Mouse (Mus musculus) hindbrain, embryonic 13.5 days (tissue): ENCODE measurements at regions not wholly inside any gene's neighbourhood (a gene's known extent, or its start where the extent isn't known, plus 50 kb on each side); places are given as distances from the start of the nearest gene placed in this dataset.

Experiments
- ATAC-seq: fragments of 200-750 bp; cut with Nextera tagmentation; 2 replicates; pipeline ENCODE4 v1.8.0; 2017; ENCODE audit warnings: moderate TSS enrichment; ENCODE audit not compliant: low FRiP score
- H3K27ac ChIP-seq: fragments of 300-500 bp; sonication (generic); 2 replicates; pipeline ENCODE4 v1.5.1; 2015; ENCODE audit warnings: inconsistent platforms, mild to moderate bottlenecking, moderate library complexity
- H3K27me3 ChIP-seq: fragments of 300-500 bp; sonication (generic); 2 replicates; pipeline ENCODE4 v1.6.1; 2015; ENCODE audit warnings: mild to moderate bottlenecking, inconsistent platforms
- H3K36me3 ChIP-seq: fragments of 300-500 bp; sonication (generic); 2 replicates; pipeline ENCODE4 v1.6.1; 2015; ENCODE audit warnings: mild to moderate bottlenecking, inconsistent platforms
- H3K4me1 ChIP-seq: fragments of 300-500 bp; sonication (generic); replicated peaks from 2 replicates; pipeline ENCODE4 v1.6.1; 2015; ENCODE audit warnings: inconsistent platforms
- H3K4me2 ChIP-seq: fragments of 300-500 bp; sonication (generic); 2 replicates; pipeline ENCODE4 v1.6.1; 2015; ENCODE audit warnings: inconsistent platforms, mild to moderate bottlenecking, moderate library complexity
- H3K4me3 ChIP-seq: fragments of 300-500 bp; sonication (generic); 2 replicates; pipeline ENCODE4 v1.5.1; 2015; ENCODE audit warnings: mild to moderate bottlenecking, inconsistent platforms
- H3K9ac ChIP-seq: fragments of 300-500 bp; sonication (generic); 2 replicates; pipeline ENCODE4 v1.6.1; 2015; ENCODE audit warnings: mild to moderate bottlenecking, inconsistent platforms
- H3K9me3 ChIP-seq: fragments of 300-500 bp; sonication (generic); 2 replicates; pipeline ENCODE4 v1.6.1; 2016; ENCODE audit warnings: inconsistent platforms
- WGBS: fragments of 180-500 bp; shearing (Covaris S2); methylation state at CpG from one replicate; pipeline ENCODE4 v1.1.7; 2015; 5-methylcytosine and 5-hydroxymethylcytosine counted together

DNA sequence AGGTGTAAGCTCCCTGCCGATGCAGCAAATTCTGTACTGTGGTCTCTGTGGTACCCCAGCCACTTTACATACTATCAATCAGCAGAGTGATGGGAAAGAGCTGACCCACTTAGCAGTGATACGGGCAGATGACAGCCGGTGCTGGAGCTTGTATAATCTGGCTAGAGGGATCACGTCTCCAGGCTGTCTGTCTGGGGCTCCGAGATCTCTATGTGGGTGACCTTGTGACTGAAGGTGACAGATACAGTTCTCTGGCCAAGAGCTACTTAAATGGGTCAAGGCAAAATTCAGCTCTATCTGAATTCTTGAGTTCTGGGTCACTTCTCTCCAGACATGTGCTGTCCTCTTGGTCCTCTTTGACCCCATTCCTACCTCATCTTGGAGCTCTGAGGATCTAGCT is 216.1 kb upstream of the Nlrp1b start:
- H3K4me1 ChIP-seq, result peaks cover 34% of the 10 kb centered on the region
- no peak overlapping the region for H3K4me3 ChIP-seq
- no peak overlapping the region for H3K27ac ChIP-seq
- no peak overlapping the region for H3K4me2 ChIP-seq
- ATAC-seq, result no peak
- WGBS, result 55% methylated on average over 5 of the region's 5 CpGs
- no peaks in the 10 kb centered on the region for H3K27me3 ChIP-seq
- H3K9ac ChIP-seq, result no peak overlapping the region
- no peaks in the 10 kb centered on the region for H3K36me3 ChIP-seq
- no peaks in the 10 kb centered on the region for H3K9me3 ChIP-seq

GRCm38 (mm10) chr11:71447841-71448745 is 217.6 kb upstream of the Nlrp1b start:
- ATAC-seq, result no peak
- H3K4me2 ChIP-seq, result no peak overlapping the region
- 0 out of 2 replicates have a peak overlapping the region, but pooled peaks have one; percentile 13 for H3K9ac ChIP-seq
- H3K4me3 ChIP-seq, result no peak overlapping the region
- H3K27ac ChIP-seq, result peak overlapping the region; percentile 58; the same call in 1 of the 2 replicates
- 56% methylated on average over 10 of the region's 10 CpGs for WGBS
- no peaks in the 10 kb centered on the region for H3K36me3 ChIP-seq
- peaks cover 34% of the 10 kb centered on the region for H3K4me1 ChIP-seq
- no peaks in the 10 kb centered on the region for H3K9me3 ChIP-seq
- no peaks in the 10 kb centered on the region for H3K27me3 ChIP-seq

GRCm38 (mm10) chr11:71480094-71480493 is 249.6 kb upstream of the Nlrp1b start:
- no peaks in the 10 kb centered on the region; the same call in 1 of the 2 replicates for H3K9me3 ChIP-seq
- no peaks in the 10 kb centered on the region for H3K27me3 ChIP-seq
- no peak overlapping the region for H3K4me2 ChIP-seq
- 85% methylated on average over 3 of the region's 3 CpGs for WGBS
- H3K9ac ChIP-seq, result no peak overlapping the region
- H3K4me3 ChIP-seq, result no peak overlapping the region
- H3K27ac ChIP-seq, result no peak overlapping the region
- ATAC-seq, result no peak
- no peaks in the 10 kb centered on the region for H3K36me3 ChIP-seq
- H3K4me1 ChIP-seq, result peaks cover 4% of the 10 kb centered on the region; the same call in 1 of the 2 replicates

DNA sequence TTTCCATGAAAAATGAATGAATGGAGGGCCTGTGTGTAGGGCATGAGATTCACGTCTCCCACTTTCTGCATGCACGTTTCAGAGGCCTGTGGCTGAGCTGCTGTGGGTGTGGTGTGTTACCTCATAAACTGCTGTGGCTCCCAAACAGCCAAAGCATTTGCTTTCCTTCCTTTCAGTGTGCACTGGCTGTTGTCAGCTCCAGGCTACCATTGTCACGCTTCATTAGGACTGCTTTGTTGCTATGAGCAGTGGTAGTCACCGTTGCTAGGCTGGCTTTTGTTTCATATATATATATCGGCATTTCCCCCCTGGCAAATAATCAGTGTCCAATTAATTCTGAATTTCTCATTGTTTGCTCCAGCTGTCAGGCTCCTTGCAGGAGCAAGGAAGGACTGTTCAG is 251.9 kb upstream of the Wscd1 start:
- 13% methylated on average over 5 of the region's 5 CpGs for WGBS
- ATAC-seq, result peak; percentile 87
- peaks cover 19% of the 10 kb centered on the region for H3K4me1 ChIP-seq

GRCm38 (mm10) chr11:71498299-71498698 is 251.4 kb upstream of the Wscd1 start:
- no peak overlapping the region for H3K9ac ChIP-seq
- 48% methylated on average over 3 of the region's 3 CpGs for WGBS
- H3K9me3 ChIP-seq, result no peaks in the 10 kb centered on the region
- H3K27ac ChIP-seq, result peak overlapping the region; percentile 78
- H3K27me3 ChIP-seq, result peaks cover 7% of the 10 kb centered on the region; the same call in 1 of the 2 replicates
- no peaks in the 10 kb centered on the region; the same call in 1 of the 2 replicates for H3K36me3 ChIP-seq
- no peak overlapping the region for H3K4me3 ChIP-seq
- H3K4me1 ChIP-seq, result peaks cover 19% of the 10 kb centered on the region
- 0 out of 2 replicates have a peak, but pooled peaks have one; percentile 43 for ATAC-seq
- no peak overlapping the region for H3K4me2 ChIP-seq

More for the DNA sequence above, 251.9 kb upstream of the Wscd1 start:
- Histone ChIP-seq H3K9ac (no peak overlapping the region), H3K27me3 (peaks cover 7% of the 10 kb centered on the region; the same call in 1 of the 2 replicates), H3K27ac (peak overlapping the region; percentile 78), H3K9me3 (no peaks in the 10 kb centered on the region), H3K36me3 (no peaks in the 10 kb centered on the region; the same call in 1 of the 2 replicates), H3K4me3 (no peak overlapping the region), H3K4me2 (no peak overlapping the region)

DNA sequence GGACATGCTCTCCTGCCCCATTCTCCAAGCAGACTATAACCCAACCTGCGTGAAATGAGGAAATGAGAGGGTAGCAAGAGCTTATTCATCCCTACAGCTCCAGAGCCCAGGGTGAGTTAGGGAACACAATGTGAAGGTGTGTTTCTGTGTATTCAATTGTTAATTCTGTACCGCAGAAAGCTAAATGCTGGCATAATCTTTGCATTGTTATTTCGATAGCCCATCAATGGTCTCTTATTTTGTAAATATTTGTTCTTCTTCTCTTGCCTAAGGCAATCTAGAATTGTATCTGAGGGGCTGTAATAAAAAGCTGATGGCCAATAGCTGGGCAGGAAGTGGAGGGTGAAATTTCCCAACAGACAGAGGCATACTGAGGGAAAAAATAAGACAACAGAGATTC is 247.6 kb upstream of the Wscd1 start:
- Histone ChIP-seq H3K27ac (no peak overlapping the region), H3K4me2 (no peak overlapping the region), H3K9me3 (no peaks in the 10 kb centered on the region), H3K36me3 (no peaks in the 10 kb centered on the region), H3K27me3 (0 out of 2 replicates have a peak, but pooled peaks cover 4% of the 10 kb centered on the region), H3K4me1 (peaks cover 18% of the 10 kb centered on the region), H3K9ac (no peak overlapping the region), H3K4me3 (no peak overlapping the region)
- WGBS, result 77% methylated on average over 3 of the region's 3 CpGs
- ATAC-seq, result no peak

GRCm38 (mm10) chr11:71512271-71513066 is 237.3 kb upstream of the Wscd1 start:
- WGBS, result 73% methylated on average over 15 of the region's 15 CpGs
- H3K9me3 ChIP-seq, result no peaks in the 10 kb centered on the region
- 0 out of 2 replicates have a peak, but pooled peaks cover 3% of the 10 kb centered on the region for H3K27me3 ChIP-seq
- no peak overlapping the region for H3K4me2 ChIP-seq
- no peaks in the 10 kb centered on the region for H3K36me3 ChIP-seq
- no peak for ATAC-seq
- H3K27ac ChIP-seq, result no peak overlapping the region
- no peak overlapping the region for H3K4me3 ChIP-seq
- H3K4me1 ChIP-seq, result peaks cover 25% of the 10 kb centered on the region
- H3K9ac ChIP-seq, result no peak overlapping the region

GRCm38 (mm10) chr11:71513067-71513350 is 236.7 kb upstream of the Wscd1 start:
- ATAC-seq, result no peak

DNA sequence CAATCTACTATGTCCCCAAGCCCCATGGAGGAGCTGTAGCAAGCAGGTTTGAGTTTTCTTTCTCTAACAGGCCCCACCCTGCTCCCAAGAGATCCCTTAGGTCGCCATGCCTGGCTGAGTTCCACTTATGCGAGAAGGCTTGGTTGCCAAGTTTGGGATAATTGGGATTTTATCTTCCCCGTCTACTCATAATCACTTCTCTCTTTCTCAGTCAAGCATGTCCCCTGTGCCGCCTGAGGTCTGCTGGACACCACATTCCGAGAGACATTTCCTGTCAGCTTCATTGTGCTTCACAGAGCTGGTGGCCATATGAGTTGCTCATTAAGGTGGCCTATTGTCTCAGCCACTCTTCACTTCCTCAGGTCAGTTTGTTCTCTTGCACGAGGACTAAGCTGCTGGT is 234.5 kb upstream of the Wscd1 start:
- H3K27ac ChIP-seq, result no peak overlapping the region
- no peaks in the 10 kb centered on the region for H3K36me3 ChIP-seq
- peaks cover 26% of the 10 kb centered on the region for H3K4me1 ChIP-seq
- no peak overlapping the region for H3K4me2 ChIP-seq
- no peak for ATAC-seq
- H3K4me3 ChIP-seq, result no peak overlapping the region
- 27% methylated on average over 6 of the region's 6 CpGs for WGBS
- no peak overlapping the region for H3K9ac ChIP-seq
- H3K27me3 ChIP-seq, result 0 out of 2 replicates have a peak, but pooled peaks cover 3% of the 10 kb centered on the region
- no peaks in the 10 kb centered on the region for H3K9me3 ChIP-seq

More at GRCm38 (mm10) chr11:71513067-71513350, 236.7 kb upstream of the Wscd1 start:
- Histone ChIP-seq H3K36me3 (no peaks in the 10 kb centered on the region), H3K4me1 (peaks cover 26% of the 10 kb centered on the region), H3K27me3 (0 out of 2 replicates have a peak, but pooled peaks cover 3% of the 10 kb centered on the region), H3K9ac (no peak overlapping the region), H3K9me3 (no peaks in the 10 kb centered on the region), H3K4me2 (no peak overlapping the region), H3K4me3 (no peak overlapping the region), H3K27ac (no peak overlapping the region)
- 52% methylated on average over 3 of the region's 3 CpGs for WGBS

GRCm38 (mm10) chr11:71517377-71517776 is 232.3 kb upstream of the Wscd1 start:
- ATAC-seq, result no peak
- WGBS, result 13% methylated on average over 5 of the region's 5 CpGs
- H3K4me3 ChIP-seq, result no peak overlapping the region
- no peak overlapping the region for H3K9ac ChIP-seq
- no peak overlapping the region for H3K27ac ChIP-seq
- H3K4me1 ChIP-seq, result peaks cover 26% of the 10 kb centered on the region
- H3K4me2 ChIP-seq, result no peak overlapping the region
- no peaks in the 10 kb centered on the region for H3K36me3 ChIP-seq
- H3K27me3 ChIP-seq, result 0 out of 2 replicates have a peak, but pooled peaks cover 3% of the 10 kb centered on the region
- H3K9me3 ChIP-seq, result no peaks in the 10 kb centered on the region

- 73% methylated on average over 2 of the region's 2 CpGs for WGBS
- ATAC-seq, result no peak
Observed at GRCm38 (mm10) chr11:71527691-71528090, 222.0 kb upstream of the Wscd1 start.

DNA sequence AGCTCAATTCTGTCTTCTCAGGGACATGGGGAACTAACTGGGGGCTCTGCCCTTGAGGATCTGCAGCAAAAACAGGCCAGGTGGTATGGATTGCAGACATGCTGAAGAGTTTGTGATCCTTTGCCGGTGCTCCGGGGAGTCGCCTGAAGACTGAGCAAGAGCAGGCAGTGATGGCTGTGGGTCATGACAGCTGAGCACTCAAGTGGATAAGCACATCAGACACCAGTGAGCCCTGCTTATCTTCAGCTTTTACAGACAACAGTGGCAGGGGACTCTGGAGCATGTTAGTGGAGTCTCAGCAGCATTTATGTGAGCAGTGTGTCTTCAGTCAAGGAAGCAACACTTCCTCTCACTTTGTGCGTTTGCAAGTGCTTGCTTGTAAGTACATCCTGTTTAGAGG is 221.1 kb upstream of the Wscd1 start:
- 92% methylated on average over 4 of the region's 4 CpGs for WGBS
- Histone ChIP-seq H3K9me3 (no peaks in the 10 kb centered on the region), H3K36me3 (no peaks in the 10 kb centered on the region), H3K27ac (no peak overlapping the region), H3K4me2 (no peak overlapping the region), H3K27me3 (no peaks in the 10 kb centered on the region), H3K9ac (no peak overlapping the region), H3K4me1 (no peaks in the 10 kb centered on the region), H3K4me3 (no peak overlapping the region)
- ATAC-seq, result no peak

More at GRCm38 (mm10) chr11:71527691-71528090, 222.0 kb upstream of the Wscd1 start:
- Histone ChIP-seq H3K27ac (no peak overlapping the region), H3K36me3 (no peaks in the 10 kb centered on the region), H3K4me2 (no peak overlapping the region), H3K4me1 (no peaks in the 10 kb centered on the region), H3K4me3 (no peak overlapping the region), H3K9ac (no peak overlapping the region), H3K9me3 (no peaks in the 10 kb centered on the region), H3K27me3 (no peaks in the 10 kb centered on the region)
